Mouse (Mus musculus): ENCODE data around the gene Arhgap15.

The Arhgap15 gene

DNA sequence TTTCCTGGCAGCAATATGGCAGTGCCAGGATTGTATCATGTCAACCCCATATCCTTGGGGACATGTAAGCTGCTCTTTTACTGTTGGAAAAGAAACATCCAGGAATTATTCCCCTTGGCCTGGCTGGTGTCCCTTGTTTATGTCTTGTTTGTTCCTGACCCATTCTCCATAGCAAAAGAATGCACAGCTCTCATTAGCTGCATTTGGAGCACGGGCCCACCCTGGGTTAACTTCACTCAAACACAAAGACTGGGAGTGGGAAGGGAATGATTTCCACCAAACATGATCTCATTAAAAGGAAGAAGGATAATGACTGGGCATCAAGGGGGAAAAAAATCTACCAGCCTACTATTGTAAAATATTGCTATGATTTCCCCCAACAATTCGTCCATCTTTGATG, 600.5 kb downstream of the Arhgap15 start:
- DNase-seq (ENCODE audit: extremely low read depth, low read depth), result no peak

- DNase-seq (ENCODE audit: extremely low read depth, low read depth), result peak; percentile 23
These were observed 604.3 kb downstream of the Arhgap15 start for GRCm38 (mm10) chr2:44352885-44353284.

DNA sequence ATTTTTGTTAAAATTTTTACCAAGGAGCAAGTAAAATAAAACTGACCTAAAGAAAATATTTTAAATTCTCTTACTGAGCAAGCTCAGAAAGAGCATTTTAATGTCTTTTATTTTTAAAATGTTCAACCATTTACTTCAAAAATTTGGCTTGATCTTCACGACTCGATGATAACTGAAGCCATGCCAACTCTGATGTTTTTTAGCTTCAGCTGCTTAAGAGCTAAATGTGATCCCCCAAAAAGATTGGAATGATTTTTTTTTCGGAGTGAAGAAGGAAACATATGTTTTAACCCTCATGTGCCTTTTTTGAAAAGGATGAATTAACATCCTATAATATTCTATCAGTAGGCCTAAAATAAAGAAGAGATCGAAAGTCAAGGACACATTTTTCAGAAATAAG, 605.0 kb downstream of the Arhgap15 start:
- no peak for DNase-seq (ENCODE audit: extremely low read depth, low read depth)

GRCm38 (mm10) chr2:44354786-44355185, 606.2 kb downstream of the Arhgap15 start:
- no peak for DNase-seq (ENCODE audit: extremely low read depth, low read depth)

GRCm38 (mm10) chr2:44355316-44355715, 606.7 kb downstream of the Arhgap15 start:
- DNase-seq (ENCODE audit: extremely low read depth, low read depth), result no peak

GRCm38 (mm10) chr2:44356248-44356886, 607.7 kb downstream of the Arhgap15 start:
- DNase-seq (ENCODE audit: extremely low read depth, low read depth), result no peak

GRCm38 (mm10) chr2:44356887-44357251, 608.2 kb downstream of the Arhgap15 start:
- no peak for DNase-seq (ENCODE audit: extremely low read depth, low read depth)

GRCm38 (mm10) chr2:44380225-44380624, 631.6 kb downstream of the Arhgap15 start:
- DNase-seq (ENCODE audit: extremely low read depth, low read depth), result no peak

DNA sequence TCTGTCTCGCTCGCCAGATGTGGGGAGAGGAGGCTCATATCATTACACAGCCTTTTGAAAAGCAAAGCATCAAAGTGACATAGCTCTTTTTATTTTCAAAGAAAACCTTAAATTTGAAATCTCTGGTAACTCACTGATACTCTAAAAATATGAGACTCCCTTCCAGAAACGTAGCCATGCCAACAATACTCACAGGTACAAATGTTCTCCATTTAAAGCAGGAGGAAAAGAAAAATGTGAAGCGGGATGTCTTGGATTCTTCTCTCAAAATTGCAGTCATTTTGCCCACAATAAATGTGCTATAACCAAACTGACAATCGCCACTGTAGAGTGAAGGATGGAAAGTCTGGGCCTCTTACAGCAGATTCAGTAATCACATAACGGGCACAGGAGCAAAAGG, 635.9 kb downstream of the Arhgap15 start:
- DNase-seq (ENCODE audit: extremely low read depth, low read depth), result no peak

DNA sequence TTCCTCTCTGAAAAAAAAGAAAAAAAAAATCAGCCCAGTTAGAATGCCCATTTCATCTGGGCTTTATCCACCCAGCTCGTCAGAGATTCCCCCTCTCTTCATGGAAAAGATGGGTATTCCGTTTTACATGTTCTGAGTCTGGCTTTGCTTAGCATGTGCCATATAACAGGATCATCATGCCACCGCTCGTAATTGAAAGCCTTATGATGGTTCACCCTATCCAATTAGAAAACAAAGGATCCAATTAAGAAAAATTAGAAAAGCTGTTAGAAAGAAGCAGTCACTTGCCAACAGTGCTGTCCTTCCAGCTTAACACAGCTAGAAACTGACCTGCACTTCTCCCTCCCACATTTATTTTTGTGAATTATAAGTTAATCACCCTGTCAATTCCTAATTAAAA, 640.9 kb downstream of the Arhgap15 start:
- DNase-seq (ENCODE audit: extremely low read depth, low read depth), result no peak

DNA sequence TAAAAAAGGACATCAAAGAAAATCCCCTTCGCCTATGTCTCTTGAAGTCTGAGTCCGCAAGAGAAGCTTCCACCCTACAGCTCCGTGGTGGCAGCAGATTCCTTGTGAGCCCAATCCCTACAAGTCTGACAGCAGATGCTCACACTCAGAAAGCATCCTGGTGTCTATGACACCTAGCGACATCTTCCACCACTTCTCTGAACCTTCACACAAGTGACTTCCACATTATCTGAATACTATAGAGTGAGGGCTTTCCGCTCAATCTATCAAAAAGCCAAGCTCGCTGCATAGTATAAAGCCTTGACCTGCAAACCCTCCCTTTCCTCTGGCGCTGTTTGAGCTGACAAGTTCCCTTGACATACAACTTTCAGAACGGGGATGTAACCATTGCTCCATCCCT, 645.2 kb downstream of the Arhgap15 start:
- no peak for DNase-seq (ENCODE audit: extremely low read depth, low read depth)

DNA sequence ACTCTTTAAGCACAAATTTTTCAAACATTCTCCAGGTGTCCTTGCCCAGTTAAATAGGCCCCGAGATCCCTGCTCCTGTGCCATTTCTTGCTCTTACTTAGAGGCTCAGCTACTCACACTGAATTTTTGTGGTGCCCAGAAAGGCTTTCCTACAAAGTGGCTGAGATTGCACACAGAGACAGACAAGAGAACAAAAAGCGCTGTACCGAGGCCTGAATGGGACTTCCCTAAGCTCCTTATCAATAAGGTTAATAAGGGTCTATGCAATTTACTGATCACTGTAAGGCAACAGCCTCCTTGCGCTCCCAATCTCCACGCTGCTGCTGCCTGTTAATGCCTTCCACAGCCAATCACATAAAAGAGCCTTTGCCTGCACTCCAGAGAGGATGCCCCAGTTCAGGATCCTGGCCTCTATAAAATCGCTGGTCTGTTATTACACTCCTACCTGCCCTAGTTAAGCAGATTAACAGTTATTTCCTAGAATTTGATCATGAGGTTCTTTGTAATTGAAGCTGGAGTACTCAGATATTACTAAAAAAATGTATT, 646.4 kb downstream of the Arhgap15 start:
- no peak for DNase-seq (ENCODE audit: extremely low read depth, low read depth)

- DNase-seq (ENCODE audit: extremely low read depth, low read depth), result no peak
These were observed 647.0 kb downstream of the Arhgap15 start for GRCm38 (mm10) chr2:44395577-44395976.

GRCm38 (mm10) chr2:44397209-44397608, 648.6 kb downstream of the Arhgap15 start:
- DNase-seq (ENCODE audit: extremely low read depth, low read depth), result no peak

GRCm38 (mm10) chr2:44397735-44398337, 649.2 kb downstream of the Arhgap15 start:
- DNase-seq (ENCODE audit: extremely low read depth, low read depth), result no peak

DNA sequence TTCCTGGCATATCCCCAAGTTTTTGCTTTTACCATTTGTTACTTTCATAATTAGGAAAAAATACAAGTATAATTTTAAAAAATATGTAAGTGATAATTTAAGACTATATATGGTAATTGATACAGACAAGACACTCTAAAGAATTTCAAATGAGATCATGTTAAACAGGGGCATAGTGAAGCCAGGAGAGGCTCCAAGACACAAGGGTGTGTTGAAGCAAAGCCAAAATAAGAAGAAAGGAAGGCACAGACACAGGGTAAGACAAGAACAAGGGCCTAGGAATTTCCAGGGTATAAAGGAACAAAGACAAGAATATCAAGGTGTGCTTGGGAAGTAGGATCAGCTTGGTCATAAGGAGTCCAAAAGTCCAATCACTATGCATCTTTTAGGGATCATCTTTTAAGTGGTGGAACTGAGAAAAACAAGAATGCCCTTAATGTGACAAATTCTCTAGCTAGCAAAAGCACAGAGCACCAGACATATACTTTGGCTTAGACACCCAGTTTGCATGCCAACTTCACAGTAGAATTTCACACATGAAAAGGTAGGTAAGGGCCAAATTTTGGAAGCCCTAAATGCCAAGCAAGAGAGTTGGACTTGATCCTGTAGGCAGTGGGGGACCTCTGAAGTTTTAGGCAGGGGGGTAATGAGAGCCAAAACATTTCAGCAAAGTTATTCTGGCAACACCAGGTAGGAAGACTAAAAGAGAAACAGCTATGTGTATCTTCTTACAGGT, 650.7 kb downstream of the Arhgap15 start:
- no peak for DNase-seq (ENCODE audit: extremely low read depth, low read depth)

GRCm38 (mm10) chr2:44401704-44402422, 653.2 kb downstream of the Arhgap15 start:
- DNase-seq (ENCODE audit: extremely low read depth, low read depth), result no peak

GRCm38 (mm10) chr2:44411660-44412059, 663.0 kb downstream of the Arhgap15 start:
- DNase-seq (ENCODE audit: extremely low read depth, low read depth), result no peak

DNA sequence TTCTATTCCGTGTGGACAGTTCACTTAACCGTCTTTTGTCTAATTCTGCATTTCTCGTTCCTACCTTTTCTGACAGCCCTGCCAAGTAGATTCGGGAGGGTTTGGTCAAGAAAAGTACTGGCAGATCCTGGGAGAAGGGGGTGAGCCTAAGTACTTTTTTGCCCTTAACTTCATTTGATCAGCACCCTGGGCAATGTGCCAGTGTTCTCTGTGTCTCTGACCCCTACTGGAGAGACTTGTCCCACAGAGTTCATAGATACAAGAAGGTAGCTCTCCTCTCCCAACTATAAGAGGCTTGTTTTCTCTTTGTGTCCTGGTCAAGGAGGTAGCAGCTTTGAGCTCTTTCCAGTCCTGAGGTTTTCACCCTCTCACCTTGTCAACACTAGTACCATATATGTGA, 667.7 kb downstream of the Arhgap15 start:
- no peak for DNase-seq (ENCODE audit: extremely low read depth, low read depth)

DNA sequence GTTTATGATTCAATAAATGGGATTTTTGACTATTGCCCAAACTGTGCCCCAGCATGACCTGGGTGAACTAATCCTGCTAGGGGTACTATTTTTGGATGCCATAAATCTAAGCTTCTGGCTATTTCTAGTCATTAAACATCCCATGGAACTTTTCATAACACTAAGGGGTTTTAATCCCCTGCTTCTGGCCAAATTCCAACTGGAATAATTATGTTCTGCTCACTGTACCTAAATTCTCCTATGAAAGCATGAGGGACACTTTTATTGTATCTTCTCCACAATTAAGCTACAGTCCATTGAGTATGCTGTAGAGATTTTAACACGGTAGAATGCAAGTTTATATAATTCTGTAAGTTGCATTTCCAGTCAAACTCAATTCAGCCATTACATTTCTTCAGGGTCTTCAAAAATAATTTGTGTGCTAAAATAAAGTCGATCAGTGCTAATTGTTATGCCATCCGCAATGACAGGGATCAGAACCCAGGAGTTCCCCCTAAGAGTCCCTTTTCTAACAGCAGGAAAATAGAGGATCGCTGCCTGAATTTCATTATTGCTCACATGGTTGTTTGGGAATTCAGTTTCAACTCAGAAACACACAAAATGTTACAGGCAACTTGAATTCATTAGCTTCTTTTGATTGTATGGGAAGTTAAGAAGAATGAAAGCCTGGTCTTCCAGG, 671.1 kb downstream of the Arhgap15 start:
- DNase-seq (ENCODE audit: extremely low read depth, low read depth), result no peak

- no peak for DNase-seq (ENCODE audit: extremely low read depth, low read depth)
These were observed 681.9 kb downstream of the Arhgap15 start for GRCm38 (mm10) chr2:44430521-44430920.

Measured in MEL-GATA-1-ER (cell line).